Mouse (Mus musculus) thymus, adult 2 months (tissue): ENCODE data around the gene Tomm34.

ENCODE experiments used
- CTCF ChIP-seq: fragments of 200-500 bp; IDR thresholded peaks from 2 replicates; pipeline ENCODE4 v1.5.1; 2012; ENCODE audit warnings: mild to moderate bottlenecking, control low read depth, low read length, moderate library complexity, borderline replicate concordance; ENCODE audit not compliant: control insufficient read depth, poor library complexity, insufficient read depth; ENCODE audit errors: extremely low read depth
- POLR2A ChIP-seq: fragments of 200-500 bp; IDR thresholded peaks from 2 replicates; pipeline ENCODE4 v1.6.1; 2012; ENCODE audit warnings: mild to moderate bottlenecking, low read length, control low read depth, moderate library complexity; ENCODE audit not compliant: control insufficient read depth, poor library complexity, insufficient read depth; ENCODE audit errors: extremely low read depth

DNA sequence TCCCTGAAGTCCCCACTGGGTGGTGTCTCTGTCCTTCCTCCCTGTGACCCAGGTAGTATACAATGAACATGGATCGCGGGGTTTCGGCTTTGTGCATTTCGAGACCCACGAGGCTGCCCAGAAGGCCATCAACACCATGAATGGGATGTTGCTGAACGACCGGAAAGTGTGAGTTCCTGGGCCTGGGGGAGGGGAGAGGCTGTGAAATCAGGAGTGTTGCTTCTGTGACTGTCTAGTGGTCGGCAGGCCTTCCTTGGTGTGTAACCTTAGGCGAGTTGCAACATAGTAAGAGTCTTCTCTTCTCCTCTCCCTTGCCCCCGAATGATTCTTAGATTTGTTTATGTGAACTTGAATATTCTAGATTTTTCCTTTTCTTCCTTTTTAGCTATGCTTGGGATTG, 39.8 kb downstream of the Tomm34 start:
- TF ChIP-seq CTCF (no peak), POLR2A (no peak)
